Mouse (Mus musculus) C2C12 (cell line): ENCODE results near the gene Rasgrp1.

Experiments
- CTCF ChIP-seq: IDR thresholded peaks from one replicate; pipeline ENCODE4 v1.5.1; 2011; ENCODE audit not compliant: control insufficient read depth, insufficient read depth, insufficient read length
- MAX ChIP-seq: IDR thresholded peaks from one replicate; pipeline ENCODE4 v1.6.1; 2011; ENCODE audit warnings: mild to moderate bottlenecking, control low read depth
- MYOD1 ChIP-seq: IDR thresholded peaks from one replicate; pipeline ENCODE4 v1.6.1; 2011; ENCODE audit warnings: low read depth; ENCODE audit not compliant: control insufficient read depth, insufficient read length
- MYOG ChIP-seq: IDR thresholded peaks from one replicate; pipeline ENCODE4 v1.6.1; 2011; ENCODE audit not compliant: control insufficient read depth, insufficient read length; ENCODE audit errors: extremely low read depth
- USF1 ChIP-seq: IDR thresholded peaks from one replicate; pipeline ENCODE4 v1.6.1; 2011; ENCODE audit warnings: low read depth, mild to moderate bottlenecking, control low read depth, moderate library complexity

GRCm38 (mm10) chr2:117307959-117308358, 34.8 kb downstream of the Rasgrp1 start:
- TF ChIP-seq CTCF (no peak), USF1 (no peak), MYOG (no peak), MYOD1 (no peak), MAX (no peak)
